33 mouse cellular contexts compared by ENCODE assay signal in the genomic region with DNA sequence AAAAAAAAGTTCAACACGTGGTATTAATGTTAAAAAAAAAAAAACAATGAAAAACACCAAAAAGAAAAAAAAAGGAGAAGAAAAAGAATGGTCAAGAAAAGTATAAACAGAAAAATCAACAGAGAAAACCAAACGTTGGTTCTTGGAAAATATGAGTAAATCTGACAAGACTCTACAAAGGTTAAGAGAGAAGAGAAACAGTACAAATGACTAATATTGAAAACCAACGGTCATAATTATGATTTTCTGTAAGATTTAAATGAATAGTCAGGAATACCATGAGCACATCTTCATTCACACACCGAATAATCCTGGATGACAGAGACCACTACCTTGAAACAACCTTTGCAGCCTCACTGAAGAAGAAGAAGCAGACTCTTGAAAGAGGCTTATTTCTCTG. TPM values are rescaled to one million over a fixed set of nuclear protein-coding genes. Genes with fewer than 3 reads are reported as not detected.
"Had no signal": no experiment of that assay in that cellular context is flagged by ENCODE, and none has a peak within 500 bp of the region (broad histone marks: within the 10 kb centered on the region; RNA-seq: fewer than 3 reads in every experiment).

No protein-coding gene starts in this region.

- H3K4me2 ChIP-seq: heart, embryonic 11.5 days; heart, embryonic 12.5 days; heart, embryonic 13.5 days; heart, embryonic 15.5 days; hindbrain, embryonic 12.5 days; hindbrain, embryonic 13.5 days; hindbrain, embryonic 14.5 days; hindbrain, embryonic 15.5 days; intestine, embryonic 15.5 days; kidney, embryonic 15.5 days had no signal

- H3K36me3 ChIP-seq: heart, embryonic 10.5 days; heart, embryonic 12.5 days; heart, embryonic 13.5 days; heart, embryonic 15.5 days; hindbrain, embryonic 10.5 days; hindbrain, embryonic 12.5 days; hindbrain, embryonic 13.5 days; hindbrain, embryonic 15.5 days; intestine, embryonic 15.5 days; kidney, embryonic 15.5 days had no signal

- H3K4me1 ChIP-seq: heart, embryonic 10.5 days; heart, embryonic 12.5 days; heart, embryonic 13.5 days; heart, embryonic 15.5 days; hindbrain, embryonic 10.5 days; hindbrain, embryonic 12.5 days; hindbrain, embryonic 13.5 days; hindbrain, embryonic 15.5 days; intestine, embryonic 15.5 days; kidney, embryonic 15.5 days had no signal

- H3K9ac ChIP-seq: heart, embryonic 12.5 days; heart, embryonic 13.5 days; heart, embryonic 15.5 days; hindbrain, embryonic 12.5 days; hindbrain, embryonic 13.5 days; hindbrain, embryonic 14.5 days; hindbrain, embryonic 15.5 days; intestine, embryonic 15.5 days; kidney, embryonic 15.5 days had no signal

- H3K9me3 ChIP-seq: heart, embryonic 10.5 days; heart, embryonic 12.5 days; heart, embryonic 13.5 days; heart, embryonic 15.5 days; hindbrain, embryonic 10.5 days; hindbrain, embryonic 12.5 days; hindbrain, embryonic 13.5 days; hindbrain, embryonic 15.5 days; intestine, embryonic 15.5 days; kidney, embryonic 15.5 days had no signal

- H3K27me3 ChIP-seq: heart, embryonic 12.5 days; heart, embryonic 13.5 days; heart, embryonic 15.5 days; hindbrain, embryonic 12.5 days; hindbrain, embryonic 13.5 days; hindbrain, embryonic 15.5 days; intestine, embryonic 15.5 days; kidney, embryonic 15.5 days had no signal

- H3K27ac ChIP-seq: heart, embryonic 10.5 days; heart, embryonic 13.5 days; heart, embryonic 15.5 days; hindbrain, embryonic 10.5 days; hindbrain, embryonic 12.5 days; hindbrain, embryonic 13.5 days; hindbrain, embryonic 14.5 days; hindbrain, embryonic 15.5 days; hindbrain, postnatal 0 days; intestine, embryonic 15.5 days; kidney, embryonic 15.5 days; kidney, postnatal 0 days; layer of hippocampus, adult 2 months; left cerebral cortex, adult 2 months had no signal

- H3K4me3 ChIP-seq: heart, embryonic 10.5 days; heart, embryonic 12.5 days; heart, embryonic 13.5 days; heart, embryonic 15.5 days; hindbrain, embryonic 10.5 days; hindbrain, embryonic 12.5 days; hindbrain, embryonic 13.5 days; hindbrain, embryonic 15.5 days; intestine, embryonic 15.5 days; kidney, embryonic 15.5 days; layer of hippocampus, adult 2 months; left cerebral cortex, adult 2 months had no signal

- DNase-seq: heart, postnatal 10 days; heart, postnatal 14 days; heart, postnatal 36 days; heart, postnatal 4 days; kidney, adult 11 months; kidney, adult 18-20 months; kidney, adult 2 months; kidney, adult 8-10 months; kidney, adult 9 months; kidney, postnatal 10 days; kidney, postnatal 14 days; kidney, postnatal 25 days; kidney, postnatal 36 days; kidney, postnatal 4 days; layer of hippocampus, adult 9-11 months; layer of hippocampus, postnatal 36 days had no signal

RNA-seq across cellular contexts. Expression of a gene that starts 34.2 kb away (rescaled TPM):
- total RNA-seq: hematopoietic stem cell, adult 5-6 weeks had no signal
